Mouse (Mus musculus): ENCODE data around the gene Uhrf1bp1. TPM values are rescaled to one million over a fixed set of nuclear protein-coding genes. Genes with fewer than 3 reads are reported as not detected.
A peak's percentile ranks its signal among the peaks of the same experiment; 100 is the strongest.

The Uhrf1bp1 gene
- polyA plus RNA-seq, 1 experiment from 2014 or later, result 2.4 TPM

- no peaks in the 10 kb centered on the region for H3K27me3 ChIP-seq (ENCODE audit: control insufficient read depth, insufficient read depth, low read depth, low read length)
- H3K27ac ChIP-seq (ENCODE audit: low read length), result no peak overlapping the region
- H3K9me3 ChIP-seq (replicated peaks; ENCODE audit: control insufficient read depth, low read length), result no peaks in the 10 kb centered on the region
- ATAC-seq (ENCODE audit: low read depth), result no peak
- no peak overlapping the region for H3K4me3 ChIP-seq (ENCODE audit: low read depth, low read length)
- no peaks in the 10 kb centered on the region for H3K36me3 ChIP-seq (ENCODE audit: control insufficient read depth, insufficient read depth)
- H3K4me1 ChIP-seq (ENCODE audit: control insufficient read depth, low read depth, low read length), result peaks cover 3% of the 10 kb centered on the region
- WGBS (ENCODE audit: insufficient replicate concordance), result 75% methylated on average over 4 of the region's 4 CpGs
- no peak overlapping the region for H3K4me2 ChIP-seq (ENCODE audit: low read depth, low read length)
- no peak overlapping the region for H3K9ac ChIP-seq (ENCODE audit: low read depth, low read length)
These were observed 80.9 kb downstream of the Uhrf1bp1 start for GRCm38 (mm10) chr17:27937054-27937615.

GRCm38 (mm10) chr17:27938121-27938754, 82.0 kb downstream of the Uhrf1bp1 start:
- no peak for ATAC-seq (ENCODE audit: low read depth)
- WGBS (ENCODE audit: insufficient replicate concordance), result 49% methylated on average over 12 of the region's 12 CpGs
- peaks cover 3% of the 10 kb centered on the region for H3K4me1 ChIP-seq (ENCODE audit: control insufficient read depth, low read depth, low read length)
- no peaks in the 10 kb centered on the region for H3K27me3 ChIP-seq (ENCODE audit: control insufficient read depth, insufficient read depth, low read depth, low read length)
- no peak overlapping the region for H3K4me3 ChIP-seq (ENCODE audit: low read depth, low read length)
- no peaks in the 10 kb centered on the region for H3K36me3 ChIP-seq (ENCODE audit: control insufficient read depth, insufficient read depth)
- H3K9me3 ChIP-seq (replicated peaks; ENCODE audit: control insufficient read depth, low read length), result no peaks in the 10 kb centered on the region
- H3K9ac ChIP-seq (ENCODE audit: low read depth, low read length), result no peak overlapping the region
- H3K27ac ChIP-seq (ENCODE audit: low read length), result 0 out of 2 replicates have a peak overlapping the region, but pooled peaks have one; percentile 30
- no peak overlapping the region for H3K4me2 ChIP-seq (ENCODE audit: low read depth, low read length)

GRCm38 (mm10) chr17:27939028-27939427, 82.8 kb downstream of the Uhrf1bp1 start:
- peaks cover 3% of the 10 kb centered on the region for H3K4me1 ChIP-seq (ENCODE audit: control insufficient read depth, low read depth, low read length)
- no peaks in the 10 kb centered on the region for H3K9me3 ChIP-seq (replicated peaks; ENCODE audit: control insufficient read depth, low read length)
- H3K4me3 ChIP-seq (ENCODE audit: low read depth, low read length), result no peak overlapping the region
- 71% methylated on average over 5 of the region's 5 CpGs for WGBS (ENCODE audit: insufficient replicate concordance)
- no peaks in the 10 kb centered on the region for H3K36me3 ChIP-seq (ENCODE audit: control insufficient read depth, insufficient read depth)
- no peak overlapping the region for H3K9ac ChIP-seq (ENCODE audit: low read depth, low read length)
- H3K27me3 ChIP-seq (ENCODE audit: control insufficient read depth, insufficient read depth, low read depth, low read length), result no peaks in the 10 kb centered on the region
- no peak for ATAC-seq (ENCODE audit: low read depth)
- H3K4me2 ChIP-seq (ENCODE audit: low read depth, low read length), result no peak overlapping the region
- H3K27ac ChIP-seq (ENCODE audit: low read length), result no peak overlapping the region

- H3K4me3 ChIP-seq (ENCODE audit: low read depth, low read length), result no peak overlapping the region
- H3K9ac ChIP-seq (ENCODE audit: low read depth, low read length), result no peak overlapping the region
- H3K27ac ChIP-seq (ENCODE audit: low read length), result no peak overlapping the region
- no peaks in the 10 kb centered on the region for H3K36me3 ChIP-seq (ENCODE audit: control insufficient read depth, insufficient read depth)
- H3K4me2 ChIP-seq (ENCODE audit: low read depth, low read length), result no peak overlapping the region
- peaks cover 3% of the 10 kb centered on the region for H3K4me1 ChIP-seq (ENCODE audit: control insufficient read depth, low read depth, low read length)
- H3K27me3 ChIP-seq (ENCODE audit: control insufficient read depth, insufficient read depth, low read depth, low read length), result no peaks in the 10 kb centered on the region
- no peak for ATAC-seq (ENCODE audit: low read depth)
- H3K9me3 ChIP-seq (replicated peaks; ENCODE audit: control insufficient read depth, low read length), result no peaks in the 10 kb centered on the region
- WGBS (ENCODE audit: insufficient replicate concordance), result 45% methylated on average over 4 of the region's 4 CpGs
These were observed 84.1 kb downstream of the Uhrf1bp1 start for GRCm38 (mm10) chr17:27940352-27940751.

- Histone ChIP-seq H3K4me2 (ENCODE audit: low read depth, low read length) (no peak overlapping the region), H3K9me3 (replicated peaks; ENCODE audit: control insufficient read depth, low read length) (no peaks in the 10 kb centered on the region), H3K4me3 (ENCODE audit: low read depth, low read length) (no peak overlapping the region), H3K9ac (ENCODE audit: low read depth, low read length) (no peak overlapping the region), H3K27me3 (ENCODE audit: control insufficient read depth, insufficient read depth, low read depth, low read length) (no peaks in the 10 kb centered on the region), H3K4me1 (ENCODE audit: control insufficient read depth, low read depth, low read length) (peaks cover 8% of the 10 kb centered on the region), H3K36me3 (ENCODE audit: control insufficient read depth, insufficient read depth) (no peaks in the 10 kb centered on the region), H3K27ac (ENCODE audit: low read length) (no peak overlapping the region)
- no peak for ATAC-seq (ENCODE audit: low read depth)
- 60% methylated on average over 5 of the region's 5 CpGs for WGBS (ENCODE audit: insufficient replicate concordance)
These were observed 84.9 kb downstream of the Uhrf1bp1 start for GRCm38 (mm10) chr17:27941178-27941577.

GRCm38 (mm10) chr17:27941698-27942097, 85.5 kb downstream of the Uhrf1bp1 start:
- H3K36me3 ChIP-seq (ENCODE audit: control insufficient read depth, insufficient read depth), result no peaks in the 10 kb centered on the region
- H3K27me3 ChIP-seq (ENCODE audit: control insufficient read depth, insufficient read depth, low read depth, low read length), result no peaks in the 10 kb centered on the region
- no peak overlapping the region for H3K27ac ChIP-seq (ENCODE audit: low read length)
- no peak for ATAC-seq (ENCODE audit: low read depth)
- H3K4me2 ChIP-seq (ENCODE audit: low read depth, low read length), result no peak overlapping the region
- no peak overlapping the region for H3K4me3 ChIP-seq (ENCODE audit: low read depth, low read length)
- peaks cover 8% of the 10 kb centered on the region for H3K4me1 ChIP-seq (ENCODE audit: control insufficient read depth, low read depth, low read length)
- 69% methylated on average over 2 of the region's 2 CpGs for WGBS (ENCODE audit: insufficient replicate concordance)
- no peak overlapping the region for H3K9ac ChIP-seq (ENCODE audit: low read depth, low read length)
- no peaks in the 10 kb centered on the region for H3K9me3 ChIP-seq (replicated peaks; ENCODE audit: control insufficient read depth, low read length)

- Histone ChIP-seq H3K4me1 (ENCODE audit: control insufficient read depth, low read depth, low read length) (peaks cover 8% of the 10 kb centered on the region), H3K4me3 (ENCODE audit: low read depth, low read length) (no peak overlapping the region), H3K27ac (ENCODE audit: low read length) (no peak overlapping the region), H3K27me3 (ENCODE audit: control insufficient read depth, insufficient read depth, low read depth, low read length) (no peaks in the 10 kb centered on the region), H3K9ac (ENCODE audit: low read depth, low read length) (no peak overlapping the region), H3K4me2 (ENCODE audit: low read depth, low read length) (no peak overlapping the region), H3K36me3 (ENCODE audit: control insufficient read depth, insufficient read depth) (no peaks in the 10 kb centered on the region), H3K9me3 (replicated peaks; ENCODE audit: control insufficient read depth, low read length) (no peaks in the 10 kb centered on the region)
- 67% methylated on average over 4 of the region's 4 CpGs for WGBS (ENCODE audit: insufficient replicate concordance)
- ATAC-seq (ENCODE audit: low read depth), result no peak
These were observed 85.9 kb downstream of the Uhrf1bp1 start for GRCm38 (mm10) chr17:27942131-27942530.

GRCm38 (mm10) chr17:27945546-27946216, 89.4 kb downstream of the Uhrf1bp1 start:
- no peaks in the 10 kb centered on the region for H3K27me3 ChIP-seq (ENCODE audit: control insufficient read depth, insufficient read depth, low read depth, low read length)
- 71% methylated on average over 6 of the region's 6 CpGs for WGBS (ENCODE audit: insufficient replicate concordance)
- H3K4me2 ChIP-seq (ENCODE audit: low read depth, low read length), result no peak overlapping the region
- H3K4me1 ChIP-seq (ENCODE audit: control insufficient read depth, low read depth, low read length), result peaks cover 6% of the 10 kb centered on the region; the same call in 1 of the 2 replicates
- ATAC-seq (ENCODE audit: low read depth), result no peak
- no peak overlapping the region for H3K4me3 ChIP-seq (ENCODE audit: low read depth, low read length)
- H3K9me3 ChIP-seq (replicated peaks; ENCODE audit: control insufficient read depth, low read length), result no peaks in the 10 kb centered on the region
- no peaks in the 10 kb centered on the region for H3K36me3 ChIP-seq (ENCODE audit: control insufficient read depth, insufficient read depth)
- no peak overlapping the region for H3K9ac ChIP-seq (ENCODE audit: low read depth, low read length)
- H3K27ac ChIP-seq (ENCODE audit: low read length), result no peak overlapping the region

GRCm38 (mm10) chr17:27946371-27946770, 90.1 kb downstream of the Uhrf1bp1 start:
- no peak for ATAC-seq (ENCODE audit: low read depth)
- no peak overlapping the region for H3K27ac ChIP-seq (ENCODE audit: low read length)
- no peak overlapping the region for H3K9ac ChIP-seq (ENCODE audit: low read depth, low read length)
- no peaks in the 10 kb centered on the region for H3K27me3 ChIP-seq (ENCODE audit: control insufficient read depth, insufficient read depth, low read depth, low read length)
- H3K4me3 ChIP-seq (ENCODE audit: low read depth, low read length), result no peak overlapping the region
- 78% methylated on average over 8 of the region's 8 CpGs for WGBS (ENCODE audit: insufficient replicate concordance)
- no peak overlapping the region for H3K4me2 ChIP-seq (ENCODE audit: low read depth, low read length)
- H3K9me3 ChIP-seq (replicated peaks; ENCODE audit: control insufficient read depth, low read length), result no peaks in the 10 kb centered on the region
- peaks cover 6% of the 10 kb centered on the region; the same call in 1 of the 2 replicates for H3K4me1 ChIP-seq (ENCODE audit: control insufficient read depth, low read depth, low read length)
- H3K36me3 ChIP-seq (ENCODE audit: control insufficient read depth, insufficient read depth), result no peaks in the 10 kb centered on the region

All from liver, embryonic 16.5 days (tissue).